Mouse (Mus musculus) heart, embryonic 11.5 days (tissue): ENCODE data around the gene Rnf19b. TPM values are rescaled to one million over a fixed set of nuclear protein-coding genes. Genes with fewer than 3 reads are reported as not detected.

Experiments
- ATAC-seq: fragments of 200-750 bp; cut with Nextera tagmentation; replicated peaks from 2 replicates; pipeline ENCODE4 v1.8.0; 2017; ENCODE audit warnings: moderate library complexity; ENCODE audit not compliant: insufficient number of reproducible peaks, low FRiP score, low TSS enrichment
- H3K27ac ChIP-seq: fragments of 300-500 bp; sonication (generic); 2 replicates; pipeline ENCODE4 v1.5.1; 2014; ENCODE audit warnings: mild to moderate bottlenecking, low read depth, low read length
- H3K27me3 ChIP-seq: fragments of 300-500 bp; sonication (generic); 2 replicates; pipeline ENCODE4 v1.6.1; 2014; ENCODE audit warnings: mild to moderate bottlenecking, low read length, mixed read lengths; ENCODE audit not compliant: control insufficient read depth, insufficient read depth
- H3K36me3 ChIP-seq: fragments of 300-500 bp; sonication (generic); 2 replicates; pipeline ENCODE4 v1.6.1; 2014; ENCODE audit warnings: mild to moderate bottlenecking, low read length, moderate library complexity, mixed read lengths; ENCODE audit not compliant: control insufficient read depth, insufficient read depth
- H3K4me1 ChIP-seq: fragments of 300-500 bp; sonication (generic); 2 replicates; pipeline ENCODE4 v1.6.1; 2014; ENCODE audit warnings: low read length; ENCODE audit not compliant: control insufficient read depth, insufficient read depth
- H3K4me2 ChIP-seq: fragments of 300-500 bp; sonication (generic); 2 replicates; pipeline ENCODE4 v1.6.1; 2014; ENCODE audit warnings: mild to moderate bottlenecking, moderate library complexity
- H3K4me3 ChIP-seq: fragments of 300-500 bp; sonication (generic); 2 replicates; pipeline ENCODE4 v1.5.1; 2014; ENCODE audit warnings: low read depth, low read length
- H3K9ac ChIP-seq: fragments of 300-500 bp; sonication (generic); 2 replicates; pipeline ENCODE4 v1.6.1; 2014; ENCODE audit warnings: mild to moderate bottlenecking, low read depth, low read length, moderate library complexity
- H3K9me3 ChIP-seq: fragments of 300-500 bp; sonication (generic); replicated peaks from 2 replicates; pipeline ENCODE4 v1.6.1; 2016; ENCODE audit warnings: low read length; ENCODE audit not compliant: control insufficient read depth
- WGBS: fragments of 180-500 bp; shearing (Covaris S2); extraction: QIAGEN DNeasy Blood & Tissue Kit; methylation state at CpG from one replicate; pipeline ENCODE4 v1.1.7; 2014; ENCODE audit not compliant: insufficient replicate concordance; 5-methylcytosine and 5-hydroxymethylcytosine counted together
- polyA plus RNA-seq: library from polyadenylated mRNA; unstranded; fragments of >200 nt; fragmentation: Nextera tagmentation; extraction: Ambion mirVana; gene quantifications from 2 replicates; pipeline ENCODE4 v1.2.1, GENCODE M21; 2014

The Rnf19b gene
- polyA plus RNA-seq, 1 experiment from 2014 or later: 7.1 TPM

- H3K36me3 ChIP-seq: no peaks in the 10 kb centered on the region
- peaks cover 21% of the 10 kb centered on the region for H3K4me1 ChIP-seq
- H3K27me3 ChIP-seq: no peaks in the 10 kb centered on the region
- no peak for ATAC-seq
- 63% methylated on average over 11 of the region's 11 CpGs for WGBS
- no peak overlapping the region for H3K9ac ChIP-seq
- no peak overlapping the region for H3K4me3 ChIP-seq
- H3K4me2 ChIP-seq: no peak overlapping the region
- no peak overlapping the region for H3K27ac ChIP-seq
- H3K9me3 ChIP-seq: no peaks in the 10 kb centered on the region
These were observed 25.7 kb upstream of the Rnf19b start for GRCm38 (mm10) chr4:129032133-129032962.

- H3K9me3 ChIP-seq: no peaks in the 10 kb centered on the region
- no peaks in the 10 kb centered on the region for H3K36me3 ChIP-seq
- peaks cover 21% of the 10 kb centered on the region for H3K4me1 ChIP-seq
- peak overlapping the region; percentile 4; the same call in 1 of the 2 replicates for H3K4me3 ChIP-seq
- peak overlapping the region; percentile 49 for H3K4me2 ChIP-seq
- ATAC-seq: peak; percentile 71
- H3K9ac ChIP-seq: 0 out of 2 replicates have a peak overlapping the region, but pooled peaks have one; percentile 28
- no peaks in the 10 kb centered on the region for H3K27me3 ChIP-seq
- WGBS: 8% methylated on average over 17 of the region's 17 CpGs
- H3K27ac ChIP-seq: peak overlapping the region; percentile 51; the same call in 1 of the 2 replicates
These were observed 24.8 kb upstream of the Rnf19b start for GRCm38 (mm10) chr4:129032963-129033951.

GRCm38 (mm10) chr4:129034224-129034623 is 23.8 kb upstream of the Rnf19b start:
- Histone ChIP-seq H3K9me3 (no peaks in the 10 kb centered on the region), H3K27me3 (no peaks in the 10 kb centered on the region), H3K4me1 (peaks cover 21% of the 10 kb centered on the region), H3K36me3 (no peaks in the 10 kb centered on the region), H3K9ac (no peak overlapping the region), H3K27ac (no peak overlapping the region), H3K4me3 (no peak overlapping the region), H3K4me2 (no peak overlapping the region)
- ATAC-seq: no peak
- 86% methylated on average over 3 of the region's 3 CpGs for WGBS

GRCm38 (mm10) chr4:129034706-129035660 is 23.1 kb upstream of the Rnf19b start:
- no peaks in the 10 kb centered on the region for H3K36me3 ChIP-seq
- 0 out of 2 replicates have a peak overlapping the region, but pooled peaks have one; percentile 34 for H3K9ac ChIP-seq
- peaks cover 21% of the 10 kb centered on the region for H3K4me1 ChIP-seq
- H3K27me3 ChIP-seq: no peaks in the 10 kb centered on the region
- no peaks in the 10 kb centered on the region for H3K9me3 ChIP-seq
- H3K27ac ChIP-seq: no peak overlapping the region
- ATAC-seq: no peak
- H3K4me2 ChIP-seq: no peak overlapping the region
- H3K4me3 ChIP-seq: no peak overlapping the region
- WGBS: 52% methylated on average over 13 of the region's 13 CpGs

GRCm38 (mm10) chr4:129035851-129036445 is 22.1 kb upstream of the Rnf19b start:
- no peaks in the 10 kb centered on the region for H3K36me3 ChIP-seq
- no peak for ATAC-seq
- H3K4me3 ChIP-seq: no peak overlapping the region
- WGBS: 59% methylated on average over 7 of the region's 7 CpGs
- no peak overlapping the region for H3K27ac ChIP-seq
- no peak overlapping the region for H3K4me2 ChIP-seq
- peaks cover 21% of the 10 kb centered on the region for H3K4me1 ChIP-seq
- H3K27me3 ChIP-seq: no peaks in the 10 kb centered on the region
- H3K9ac ChIP-seq: no peak overlapping the region
- H3K9me3 ChIP-seq: no peaks in the 10 kb centered on the region

- Histone ChIP-seq H3K9me3 (no peaks in the 10 kb centered on the region), H3K4me1 (peaks cover 19% of the 10 kb centered on the region), H3K27ac (no peak overlapping the region), H3K36me3 (no peaks in the 10 kb centered on the region), H3K9ac (peak overlapping the region; percentile 71), H3K4me2 (peak overlapping the region; percentile 98), H3K27me3 (peaks cover 16% of the 10 kb centered on the region), H3K4me3 (peak overlapping the region; percentile 61)
- no peak for ATAC-seq
- 17% methylated on average over 15 of the region's 15 CpGs for WGBS
These were observed 10.2 kb upstream of the Rnf19b start for GRCm38 (mm10) chr4:129047721-129048421.

GRCm38 (mm10) chr4:129048501-129049305 is 9.4 kb upstream of the Rnf19b start:
- Histone ChIP-seq H3K9me3 (no peaks in the 10 kb centered on the region), H3K9ac (peak overlapping the region; percentile 71), H3K27ac (peak overlapping the region; percentile 63), H3K4me1 (peaks cover 19% of the 10 kb centered on the region), H3K27me3 (peaks cover 16% of the 10 kb centered on the region), H3K4me2 (peak overlapping the region; percentile 98), H3K36me3 (no peaks in the 10 kb centered on the region), H3K4me3 (peak overlapping the region; percentile 61)
- peak; percentile 71 for ATAC-seq
- under 1% methylated on average over 41 of the region's 52 CpGs for WGBS
